Mouse (Mus musculus) ES-Bruce4 (cell line): ENCODE data around the gene Tmx2. TPM values are rescaled to one million over a fixed set of nuclear protein-coding genes. Genes with fewer than 3 reads are reported as not detected.

ENCODE experiments used
- H3K27ac ChIP-seq: 2 replicates; pipeline ENCODE4 v1.5.1; 2012; ENCODE audit warnings: low read length, inconsistent platforms; ENCODE audit not compliant: insufficient read depth
- H3K27me3 ChIP-seq: 2 replicates; pipeline ENCODE4 v1.6.1; 2012; ENCODE audit warnings: mild to moderate bottlenecking, low read length, inconsistent platforms; ENCODE audit not compliant: control insufficient read depth, poor library complexity, insufficient read depth, severe bottlenecking
- H3K36me3 ChIP-seq: 2 replicates; pipeline ENCODE4 v1.6.1; 2012; ENCODE audit warnings: inconsistent platforms, mild to moderate bottlenecking, low read length, moderate library complexity; ENCODE audit not compliant: control insufficient read depth, poor library complexity, insufficient read depth, severe bottlenecking
- H3K4me1 ChIP-seq: one replicate; pipeline ENCODE4 v1.8.1; 2011; ENCODE audit warnings: low read length; ENCODE audit not compliant: control insufficient read depth, insufficient read depth
- H3K4me3 ChIP-seq: 2 replicates; pipeline ENCODE4 v1.5.1; 2011; ENCODE audit warnings: low read depth, mild to moderate bottlenecking, low read length
- H3K9ac ChIP-seq: 2 replicates; pipeline ENCODE4 v1.6.1; 2012; ENCODE audit warnings: low read depth, mild to moderate bottlenecking, inconsistent platforms; ENCODE audit not compliant: poor library complexity, severe bottlenecking
- H3K9me3 ChIP-seq: replicated peaks from 2 replicates; pipeline ENCODE4 v1.6.1; 2012; ENCODE audit warnings: mild to moderate bottlenecking, low read length, inconsistent platforms; ENCODE audit not compliant: control insufficient read depth, poor library complexity, insufficient read depth, severe bottlenecking
- CTCF ChIP-seq: IDR thresholded peaks from one replicate; pipeline ENCODE4 v1.8.1; 2011; ENCODE audit warnings: low read depth, low read length
- EP300 ChIP-seq: IDR thresholded peaks from 2 replicates; pipeline ENCODE4 v1.6.1; 2011; ENCODE audit warnings: low read depth, low read length; ENCODE audit not compliant: insufficient read depth
- POLR2A ChIP-seq: IDR thresholded peaks from one replicate; pipeline ENCODE4 v1.8.1; 2011; ENCODE audit warnings: low read length; ENCODE audit not compliant: insufficient read depth
- polyA plus RNA-seq: library from polyadenylated mRNA; stranded (reverse); fragments of >200 nt; gene quantifications from 2 replicates; pipeline ENCODE4 v1.2.4, GENCODE M21; 2011; ENCODE audit warnings: low read depth; ENCODE audit not compliant: missing spikeins, insufficient read depth, insufficient read length

Tmx2 gene
- polyA plus RNA-seq, 1 experiment = 63.5 TPM

DNA sequence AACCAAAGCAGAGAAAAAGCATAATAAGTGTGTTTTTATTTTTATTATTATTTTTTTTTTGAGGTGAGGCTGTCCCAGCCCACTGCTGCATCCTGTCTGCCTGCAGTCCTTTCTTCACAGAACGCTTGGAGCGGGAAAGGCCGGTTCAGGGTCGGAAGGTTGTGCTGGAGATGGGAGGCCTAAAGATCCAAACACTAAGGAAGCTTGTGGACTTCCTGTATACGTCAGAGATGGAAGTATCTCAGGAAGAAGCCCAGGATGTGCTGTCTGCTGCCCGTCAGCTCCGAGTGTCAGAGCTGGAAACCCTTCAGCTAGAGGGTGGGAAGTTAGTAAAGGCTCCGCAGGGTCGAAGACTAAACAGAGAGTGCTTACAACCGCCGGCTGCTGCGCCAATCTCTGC, 12.9 kb downstream of the Tmx2 start:
- Histone ChIP-seq H3K4me3 (no peak overlapping the region), H3K27me3 (no peaks in the 10 kb centered on the region), H3K27ac (no peak overlapping the region), H3K9ac (no peak overlapping the region), H3K4me1 (no peaks in the 10 kb centered on the region), H3K36me3 (peaks cover 16% of the 10 kb centered on the region), H3K9me3 (no peaks in the 10 kb centered on the region)
- TF ChIP-seq CTCF = no peak
- TF ChIP-seq POLR2A = no peak
- TF ChIP-seq EP300 = no peak

DNA sequence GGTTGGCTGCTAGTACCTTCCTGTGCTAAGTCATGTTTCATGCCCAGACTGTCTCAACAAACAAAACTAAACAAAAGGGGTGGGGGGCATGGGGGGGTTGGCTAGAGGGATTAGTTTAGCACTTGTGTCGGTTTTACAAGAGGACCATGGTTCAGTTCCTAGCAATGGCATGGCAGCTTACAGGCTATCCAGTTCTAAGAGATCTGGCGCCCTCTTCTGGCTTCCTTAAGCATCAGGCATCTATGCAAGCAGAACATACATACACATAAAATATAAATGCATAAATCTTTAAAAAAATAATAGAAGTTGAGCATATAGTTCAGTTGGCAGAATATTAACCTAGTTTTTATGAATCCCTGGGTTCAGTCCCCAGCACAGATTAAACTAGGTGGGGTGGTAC, 16.1 kb downstream of the Tmx2 start:
- Histone ChIP-seq H3K27me3 (no peaks in the 10 kb centered on the region), H3K27ac (no peak overlapping the region), H3K4me3 (no peak overlapping the region), H3K36me3 (no peaks in the 10 kb centered on the region; the same call in 1 of the 2 replicates), H3K4me1 (no peaks in the 10 kb centered on the region), H3K9me3 (no peaks in the 10 kb centered on the region), H3K9ac (no peak overlapping the region)
- TF ChIP-seq CTCF = peak; percentile 33
- TF ChIP-seq POLR2A = no peak

DNA sequence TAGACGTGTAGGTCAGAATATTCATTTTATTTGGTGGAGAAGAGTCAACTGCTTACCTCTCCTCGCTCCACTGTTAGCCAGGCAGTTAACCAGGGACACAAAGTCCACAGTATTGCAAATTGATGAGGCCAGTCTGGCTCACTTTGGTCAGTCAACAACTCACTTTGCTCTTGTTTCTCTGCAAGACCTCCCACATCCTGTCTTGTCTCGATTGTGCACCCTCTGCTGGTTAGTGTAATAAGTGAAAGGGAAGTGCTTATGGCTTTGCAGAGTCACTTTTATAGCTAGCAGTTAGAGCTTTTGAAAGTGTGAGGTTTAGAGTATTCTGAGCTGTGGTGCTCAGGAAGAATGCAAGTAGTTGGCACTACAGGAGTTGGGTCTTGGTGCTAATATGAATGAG, 18.7 kb downstream of the Tmx2 start:
- Histone ChIP-seq H3K9ac (no peak overlapping the region), H3K9me3 (no peaks in the 10 kb centered on the region), H3K27me3 (no peaks in the 10 kb centered on the region)

DNA sequence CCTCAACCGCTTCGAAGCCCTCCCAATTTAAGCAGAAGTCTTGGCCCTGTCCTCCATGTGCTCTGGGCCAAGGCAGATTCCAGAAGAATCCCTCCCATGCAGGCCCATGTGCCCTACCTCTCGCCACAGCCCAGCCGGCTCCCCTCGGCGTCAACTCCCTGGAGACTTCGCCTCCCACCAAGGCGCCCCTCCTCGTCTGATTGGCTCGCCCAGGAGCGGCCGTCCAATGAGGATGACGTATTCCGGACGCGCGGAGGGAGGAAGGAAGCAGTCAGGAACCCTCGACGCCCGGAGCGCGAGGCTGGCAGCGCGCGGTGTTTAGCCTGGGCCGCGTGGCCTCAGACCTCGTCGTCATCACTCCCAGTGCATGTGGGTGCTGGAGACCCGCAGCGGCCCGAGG, 20.1 kb downstream of the Tmx2 start, which contains the start of gene Btbd18:
Btbd18 (plus strand) TSS at position 274 of the 400 bp plus-strand sequence.
- H3K36me3 ChIP-seq = no peaks in the 10 kb centered on the region
- H3K9me3 ChIP-seq = no peaks in the 10 kb centered on the region
- no peaks in the 10 kb centered on the region for H3K4me1 ChIP-seq
- no peak within 1 kb of the TSS for H3K9ac ChIP-seq
- no peaks in the 10 kb centered on the region for H3K27me3 ChIP-seq
- no peak within 1 kb of the TSS for H3K27ac ChIP-seq
- TF ChIP-seq CTCF (no peak), POLR2A (no peak), EP300 (no peak)
- H3K4me3 ChIP-seq = no peak within 1 kb of the TSS

More for the DNA sequence above, 18.7 kb downstream of the Tmx2 start:
- Histone ChIP-seq H3K4me1 (no peaks in the 10 kb centered on the region), H3K36me3 (no peaks in the 10 kb centered on the region), H3K4me3 (no peak overlapping the region), H3K27ac (no peak overlapping the region)
- TF ChIP-seq EP300 (no peak), CTCF (peak; percentile 10)

DNA sequence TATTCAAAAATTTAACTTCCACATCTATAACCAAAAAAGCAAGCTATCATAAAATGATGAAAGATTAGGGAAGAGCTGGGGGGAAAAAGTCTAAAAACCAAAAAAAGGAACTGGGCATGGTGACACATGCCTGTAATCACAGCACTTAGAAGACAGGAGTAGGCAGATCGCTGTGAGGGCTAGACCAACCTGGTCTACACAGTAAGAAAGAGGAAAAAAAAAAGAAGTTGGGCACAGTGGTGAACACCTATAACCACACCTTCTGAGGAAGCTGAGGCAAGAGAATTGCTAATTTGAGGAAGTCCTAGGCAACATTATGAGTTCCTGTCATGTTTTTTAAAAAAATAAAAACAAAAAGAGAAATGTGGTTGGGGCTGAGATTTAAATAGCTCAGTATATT, 23.1 kb downstream of the Tmx2 start:
- Histone ChIP-seq H3K9me3 (no peaks in the 10 kb centered on the region), H3K27ac (no peak overlapping the region), H3K9ac (no peak overlapping the region), H3K36me3 (no peaks in the 10 kb centered on the region), H3K4me1 (no peaks in the 10 kb centered on the region), H3K4me3 (no peak overlapping the region), H3K27me3 (no peaks in the 10 kb centered on the region)
- TF ChIP-seq POLR2A (no peak), EP300 (no peak), CTCF (no peak)

DNA sequence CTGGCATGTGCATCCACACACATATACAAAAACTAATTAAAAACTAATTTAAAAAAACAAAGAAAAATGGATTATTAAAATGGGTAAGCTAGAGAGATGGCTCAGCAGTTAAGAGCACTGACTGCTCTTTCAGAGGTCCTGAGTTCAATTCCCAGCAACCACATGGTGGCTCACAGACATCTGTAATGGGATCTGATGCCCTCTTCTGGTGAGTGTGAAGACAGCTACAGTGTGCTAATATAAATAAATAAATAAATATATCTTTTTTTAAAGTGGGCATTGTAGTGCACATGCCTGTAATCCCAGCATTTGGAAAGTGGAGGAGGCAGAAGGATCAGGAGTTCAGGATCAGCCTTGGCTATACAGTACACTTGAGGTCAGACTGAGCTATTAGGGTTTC, 25.6 kb downstream of the Tmx2 start:
- H3K4me3 ChIP-seq = no peak overlapping the region
- H3K9ac ChIP-seq = no peak overlapping the region
- H3K27me3 ChIP-seq = no peaks in the 10 kb centered on the region
- no peaks in the 10 kb centered on the region for H3K4me1 ChIP-seq
- TF ChIP-seq EP300 (no peak), CTCF (no peak), POLR2A (no peak)
- H3K27ac ChIP-seq = no peak overlapping the region
- no peaks in the 10 kb centered on the region for H3K36me3 ChIP-seq
- H3K9me3 ChIP-seq = no peaks in the 10 kb centered on the region
